Mouse (Mus musculus): ENCODE data around the gene Slc7a6. TPM values are rescaled to one million over a fixed set of nuclear protein-coding genes. Genes with fewer than 3 reads are reported as not detected.

The Slc7a6 gene
- 65.3 and 74.7 TPM in 2 replicates for polyA plus RNA-seq (2014; fragmentation: Nextera tagmentation; extraction: Ambion mirVana)

DNA sequence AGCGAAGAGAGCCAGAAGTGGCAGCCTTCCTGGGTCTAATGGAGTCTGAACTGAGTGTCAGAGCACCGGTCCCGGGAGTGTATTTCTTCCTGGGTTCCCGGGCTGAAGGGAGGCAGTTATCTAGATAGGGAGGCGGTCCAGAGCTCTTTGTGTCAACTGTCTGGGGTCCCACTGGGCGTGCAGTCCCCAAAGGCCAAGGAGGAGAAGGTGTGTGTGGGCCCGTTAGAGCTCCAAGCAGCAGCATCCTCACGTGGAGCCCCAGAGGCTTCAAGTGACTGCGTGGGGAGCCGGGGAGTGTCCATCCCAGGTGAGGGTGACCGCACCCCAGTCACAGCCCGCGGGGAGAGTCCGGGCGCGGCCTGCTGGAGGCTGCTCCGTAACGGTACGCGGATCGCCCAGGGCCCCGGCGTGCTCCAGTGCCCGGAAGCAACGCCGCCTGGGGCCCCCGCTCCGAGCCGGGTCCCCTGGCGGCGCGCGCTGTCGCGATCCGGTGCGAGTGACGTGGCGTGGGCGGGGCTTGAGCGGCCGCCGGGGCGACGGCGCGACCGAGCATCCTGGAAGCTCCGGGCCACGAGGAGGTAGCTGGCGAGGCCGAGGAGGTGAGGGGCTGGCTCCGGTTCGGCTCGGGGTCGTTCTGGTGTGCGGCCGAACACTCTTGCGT, at the start of gene Slc7a6:
Gene Slc7a6 (plus strand): TSS at position 502 of the 661 bp plus-strand sequence.
- peak; percentile 91 for ATAC-seq (ENCODE audit: low read depth)
- no peaks in the 10 kb centered on the region for H3K9me3 ChIP-seq (ENCODE audit: control insufficient read depth, low read length)
- H3K36me3 ChIP-seq (ENCODE audit: control insufficient read depth, insufficient read depth, low read length), result 0 out of 2 replicates have a peak, but pooled peaks cover 3% of the 10 kb centered on the region
- whole genome bisulfite sequencing, result 0% methylated on average over 42 of the region's 59 CpGs
- peak within 1 kb of the TSS; percentile 75 for H3K4me3 ChIP-seq (ENCODE audit: low read depth, low read length)
- peak within 1 kb of the TSS; percentile 91 for H3K4me2 ChIP-seq (ENCODE audit: low read depth, low read length)
- peaks cover 6% of the 10 kb centered on the region; the same call in 1 of the 2 replicates for H3K4me1 ChIP-seq (ENCODE audit: control insufficient read depth, insufficient read depth, low read length)
- no peaks in the 10 kb centered on the region for H3K27me3 ChIP-seq (ENCODE audit: control insufficient read depth, insufficient read depth, low read length)
- peak within 1 kb of the TSS; percentile 95 for H3K27ac ChIP-seq (ENCODE audit: low read depth, low read length)
- peak within 1 kb of the TSS; percentile 91 for H3K9ac ChIP-seq (replicated peaks; ENCODE audit: low read depth, low read length)

DNA sequence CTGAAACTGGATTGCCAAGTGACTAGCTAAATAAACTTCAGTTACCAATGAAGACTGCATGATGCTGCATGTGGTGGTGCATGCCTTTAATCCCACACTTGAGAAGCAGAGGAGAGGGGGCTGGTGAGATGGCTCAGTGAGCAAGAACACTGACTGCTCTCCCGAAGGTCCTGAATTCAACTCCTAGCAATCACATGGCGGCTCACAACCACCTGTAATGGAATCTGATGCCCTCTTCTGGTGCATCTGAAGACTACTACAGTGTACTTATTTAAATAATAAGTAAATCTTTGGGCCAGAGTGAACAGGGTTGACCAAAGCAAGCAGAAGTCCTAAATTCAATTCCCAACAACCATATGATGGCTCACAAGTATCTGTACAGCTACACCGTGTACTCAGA, 45.2 kb upstream of the Slc7a6 start:
- Histone ChIP-seq H3K27ac (ENCODE audit: low read depth, low read length) (no peak overlapping the region), H3K36me3 (ENCODE audit: control insufficient read depth, insufficient read depth, low read length) (peaks cover 10% of the 10 kb centered on the region; the same call in 1 of the 2 replicates), H3K4me1 (ENCODE audit: control insufficient read depth, insufficient read depth, low read length) (no peaks in the 10 kb centered on the region), H3K4me3 (ENCODE audit: low read depth, low read length) (no peak overlapping the region), H3K9ac (replicated peaks; ENCODE audit: low read depth, low read length) (no peak overlapping the region), H3K4me2 (ENCODE audit: low read depth, low read length) (no peak overlapping the region), H3K27me3 (ENCODE audit: control insufficient read depth, insufficient read depth, low read length) (no peaks in the 10 kb centered on the region), H3K9me3 (ENCODE audit: control insufficient read depth, low read length) (no peaks in the 10 kb centered on the region)
- WGBS, result 89% methylated on average over 3 of the region's 3 CpGs
- ATAC-seq (ENCODE audit: low read depth), result no peak

DNA sequence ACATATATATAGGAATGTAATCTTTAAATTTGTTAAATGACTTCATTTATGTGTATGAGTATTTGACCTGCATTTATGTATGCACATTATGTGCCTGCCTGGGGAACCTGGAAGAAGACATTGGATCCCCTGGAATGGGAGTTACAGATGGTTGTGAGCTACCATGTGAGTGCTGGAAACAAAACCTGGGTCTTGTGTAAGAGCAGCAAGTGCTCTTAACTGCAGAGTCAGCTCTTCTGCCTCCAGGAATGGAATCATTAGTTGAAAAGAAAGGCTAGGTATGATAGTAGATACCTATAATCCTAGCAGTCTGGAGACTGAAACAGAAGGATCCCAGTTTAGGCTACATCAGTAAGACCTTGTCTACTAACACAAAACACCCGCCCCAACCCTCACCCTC, 42.6 kb upstream of the Slc7a6 start:
- no peaks in the 10 kb centered on the region for H3K9me3 ChIP-seq (ENCODE audit: control insufficient read depth, low read length)
- H3K27ac ChIP-seq (ENCODE audit: low read depth, low read length), result no peak overlapping the region
- ATAC-seq (ENCODE audit: low read depth), result no peak
- no peak overlapping the region for H3K4me3 ChIP-seq (ENCODE audit: low read depth, low read length)
- H3K9ac ChIP-seq (replicated peaks; ENCODE audit: low read depth, low read length), result no peak overlapping the region
- 95% methylated on average over 1 of the region's 1 CpGs for WGBS
- no peaks in the 10 kb centered on the region for H3K27me3 ChIP-seq (ENCODE audit: control insufficient read depth, insufficient read depth, low read length)
- no peaks in the 10 kb centered on the region for H3K4me1 ChIP-seq (ENCODE audit: control insufficient read depth, insufficient read depth, low read length)
- H3K4me2 ChIP-seq (ENCODE audit: low read depth, low read length), result no peak overlapping the region
- H3K36me3 ChIP-seq (ENCODE audit: control insufficient read depth, insufficient read depth, low read length), result peaks cover 13% of the 10 kb centered on the region; the same call in 1 of the 2 replicates

DNA sequence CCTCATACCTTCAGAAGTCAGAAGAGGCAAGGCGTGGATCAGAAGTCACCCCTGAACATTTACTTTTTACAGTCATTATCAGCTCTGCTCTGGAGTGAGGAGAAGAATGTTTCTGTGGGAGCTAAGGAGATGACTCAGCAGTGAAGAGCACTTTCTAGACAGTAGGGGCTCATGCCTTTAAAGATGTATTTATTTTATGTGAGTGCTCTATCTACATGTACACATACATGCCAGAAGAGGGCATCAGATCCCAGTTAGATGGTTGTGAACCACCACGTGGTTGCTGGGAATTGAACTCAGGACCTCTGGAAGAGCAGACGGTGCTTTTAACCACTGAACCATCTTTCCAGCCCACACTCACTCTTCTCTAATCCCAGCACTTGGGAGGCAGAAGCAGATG, 41.6 kb upstream of the Slc7a6 start:
- H3K4me3 ChIP-seq (ENCODE audit: low read depth, low read length), result no peak overlapping the region
- H3K27ac ChIP-seq (ENCODE audit: low read depth, low read length), result no peak overlapping the region
- 84% methylated on average over 3 of the region's 3 CpGs for WGBS
- H3K4me1 ChIP-seq (ENCODE audit: control insufficient read depth, insufficient read depth, low read length), result no peaks in the 10 kb centered on the region
- no peak for ATAC-seq (ENCODE audit: low read depth)
- H3K9me3 ChIP-seq (ENCODE audit: control insufficient read depth, low read length), result no peaks in the 10 kb centered on the region
- H3K9ac ChIP-seq (replicated peaks; ENCODE audit: low read depth, low read length), result no peak overlapping the region
- H3K27me3 ChIP-seq (ENCODE audit: control insufficient read depth, insufficient read depth, low read length), result no peaks in the 10 kb centered on the region
- H3K36me3 ChIP-seq (ENCODE audit: control insufficient read depth, insufficient read depth, low read length), result peaks cover 13% of the 10 kb centered on the region; the same call in 1 of the 2 replicates
- no peak overlapping the region for H3K4me2 ChIP-seq (ENCODE audit: low read depth, low read length)

DNA sequence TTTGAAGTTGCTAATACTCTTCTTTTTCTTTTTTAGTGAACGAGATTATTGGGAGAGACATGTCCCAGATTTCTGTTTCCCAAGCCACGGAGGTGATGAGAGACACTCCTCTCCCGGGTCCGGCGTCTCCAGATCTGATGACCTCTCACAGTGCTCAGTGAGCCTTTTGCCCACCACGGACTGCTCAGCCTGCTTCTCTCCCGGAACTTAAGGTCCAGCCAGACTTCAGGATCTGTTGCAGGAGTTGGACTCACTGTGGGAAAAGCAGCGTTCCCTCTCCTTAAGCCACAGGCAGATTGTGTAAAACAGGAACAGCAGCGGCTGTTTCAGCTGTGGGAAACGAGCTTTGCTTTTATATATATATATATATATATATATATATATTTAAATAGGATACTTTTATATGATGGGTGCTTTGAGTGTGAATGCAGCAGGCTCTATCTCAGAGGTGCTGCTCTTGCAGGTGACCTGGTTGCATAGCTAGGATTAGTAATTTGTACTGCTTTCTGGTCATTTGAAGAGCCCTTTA, 40.7 kb upstream of the Slc7a6 start:
- H3K9ac ChIP-seq (replicated peaks; ENCODE audit: low read depth, low read length), result no peak overlapping the region
- H3K4me3 ChIP-seq (ENCODE audit: low read depth, low read length), result no peak overlapping the region
- no peaks in the 10 kb centered on the region for H3K9me3 ChIP-seq (ENCODE audit: control insufficient read depth, low read length)
- H3K27ac ChIP-seq (ENCODE audit: low read depth, low read length), result no peak overlapping the region
- WGBS, result 95% methylated on average over 10 of the region's 10 CpGs
- peaks cover 19% of the 10 kb centered on the region for H3K36me3 ChIP-seq (ENCODE audit: control insufficient read depth, insufficient read depth, low read length)
- ATAC-seq (ENCODE audit: low read depth), result no peak
- no peak overlapping the region for H3K4me2 ChIP-seq (ENCODE audit: low read depth, low read length)
- no peaks in the 10 kb centered on the region for H3K4me1 ChIP-seq (ENCODE audit: control insufficient read depth, insufficient read depth, low read length)
- peaks cover 3% of the 10 kb centered on the region; the same call in 1 of the 2 replicates for H3K27me3 ChIP-seq (ENCODE audit: control insufficient read depth, insufficient read depth, low read length)

- Histone ChIP-seq H3K9me3 (ENCODE audit: control insufficient read depth, low read length) (no peaks in the 10 kb centered on the region), H3K27ac (ENCODE audit: low read depth, low read length) (no peak overlapping the region), H3K4me1 (ENCODE audit: control insufficient read depth, insufficient read depth, low read length) (no peaks in the 10 kb centered on the region), H3K27me3 (ENCODE audit: control insufficient read depth, insufficient read depth, low read length) (peaks cover 16% of the 10 kb centered on the region), H3K36me3 (ENCODE audit: control insufficient read depth, insufficient read depth, low read length) (peaks cover 19% of the 10 kb centered on the region), H3K9ac (replicated peaks; ENCODE audit: low read depth, low read length) (no peak overlapping the region), H3K4me3 (ENCODE audit: low read depth, low read length) (no peak overlapping the region), H3K4me2 (ENCODE audit: low read depth, low read length) (no peak overlapping the region)
- ATAC-seq (ENCODE audit: low read depth), result no peak
Measured at GRCm38 (mm10) chr8:106129232-106129930, 39.3 kb upstream of the Slc7a6 start.

- Histone ChIP-seq H3K27ac (ENCODE audit: low read depth, low read length) (no peak overlapping the region), H3K27me3 (ENCODE audit: control insufficient read depth, insufficient read depth, low read length) (peaks cover 21% of the 10 kb centered on the region), H3K4me2 (ENCODE audit: low read depth, low read length) (no peak overlapping the region), H3K9ac (replicated peaks; ENCODE audit: low read depth, low read length) (no peak overlapping the region), H3K9me3 (ENCODE audit: control insufficient read depth, low read length) (no peaks in the 10 kb centered on the region), H3K4me1 (ENCODE audit: control insufficient read depth, insufficient read depth, low read length) (no peaks in the 10 kb centered on the region), H3K36me3 (ENCODE audit: control insufficient read depth, insufficient read depth, low read length) (peaks cover 19% of the 10 kb centered on the region), H3K4me3 (ENCODE audit: low read depth, low read length) (no peak overlapping the region)
- no peak for ATAC-seq (ENCODE audit: low read depth)
- WGBS, result 91% methylated on average over 2 of the region's 2 CpGs
Measured at GRCm38 (mm10) chr8:106129997-106130396, 38.7 kb upstream of the Slc7a6 start.

- Histone ChIP-seq H3K4me2 (ENCODE audit: low read depth, low read length) (no peak overlapping the region), H3K4me3 (ENCODE audit: low read depth, low read length) (no peak overlapping the region), H3K27me3 (ENCODE audit: control insufficient read depth, insufficient read depth, low read length) (peaks cover 26% of the 10 kb centered on the region), H3K9me3 (ENCODE audit: control insufficient read depth, low read length) (no peaks in the 10 kb centered on the region), H3K36me3 (ENCODE audit: control insufficient read depth, insufficient read depth, low read length) (peaks cover 19% of the 10 kb centered on the region), H3K27ac (ENCODE audit: low read depth, low read length) (no peak overlapping the region), H3K9ac (replicated peaks; ENCODE audit: low read depth, low read length) (no peak overlapping the region), H3K4me1 (ENCODE audit: control insufficient read depth, insufficient read depth, low read length) (no peaks in the 10 kb centered on the region)
- 91% methylated on average over 2 of the region's 2 CpGs for WGBS
- ATAC-seq (ENCODE audit: low read depth), result no peak
Measured at GRCm38 (mm10) chr8:106130505-106130904, 38.2 kb upstream of the Slc7a6 start.

- Histone ChIP-seq H3K4me1 (ENCODE audit: control insufficient read depth, insufficient read depth, low read length) (peaks cover 3% of the 10 kb centered on the region; the same call in 1 of the 2 replicates), H3K9me3 (ENCODE audit: control insufficient read depth, low read length) (no peaks in the 10 kb centered on the region), H3K9ac (replicated peaks; ENCODE audit: low read depth, low read length) (no peak overlapping the region), H3K27ac (ENCODE audit: low read depth, low read length) (no peak overlapping the region), H3K27me3 (ENCODE audit: control insufficient read depth, insufficient read depth, low read length) (peaks cover 31% of the 10 kb centered on the region), H3K4me2 (ENCODE audit: low read depth, low read length) (no peak overlapping the region), H3K36me3 (ENCODE audit: control insufficient read depth, insufficient read depth, low read length) (peaks cover 19% of the 10 kb centered on the region), H3K4me3 (ENCODE audit: low read depth, low read length) (no peak overlapping the region)
- no peak for ATAC-seq (ENCODE audit: low read depth)
- WGBS, result 92% methylated on average over 4 of the region's 4 CpGs
Measured at GRCm38 (mm10) chr8:106131021-106131420, 37.6 kb upstream of the Slc7a6 start.
